Mouse (Mus musculus): ENCODE data around the gene 1700029H14Rik.

- TF ChIP-seq CTCF (conservative IDR thresholded peaks at IDR 0.05 in 1 of 2, IDR thresholded peaks at IDR 0.05 in 1 of 2; ENCODE audit: low read depth in 2 of 2, low read length in 2 of 2), result no peak
- no peak for TF ChIP-seq POLR2A (IDR thresholded peaks at IDR 0.05; ENCODE audit: low read depth, low read length)
- TF ChIP-seq MAX (IDR thresholded peaks at IDR 0.05; ENCODE audit: low read length), result no peak
- no peak for TF ChIP-seq NELFE (IDR thresholded peaks at IDR 0.05; ENCODE audit: low read depth, low read length)
- no peak for TF ChIP-seq TCF12 (IDR thresholded peaks at IDR 0.05; ENCODE audit: low read depth, low read length)
- no peak for TF ChIP-seq EP300 (IDR thresholded peaks at IDR 0.05; ENCODE audit: low read length)
- TF ChIP-seq E2F4 (IDR thresholded peaks at IDR 0.05; ENCODE audit: insufficient replicate concordance, low read depth, low read length), result no peak
- no peak for TF ChIP-seq UBTF (IDR thresholded peaks at IDR 0.05; ENCODE audit: low read depth, low read length)
- TF ChIP-seq POLR2AphosphoS2 (IDR thresholded peaks at IDR 0.05; ENCODE audit: low read depth, low read length), result no peak
Observed at GRCm38 (mm10) chr8:13609971-13610370, 47.7 kb upstream of the 1700029H14Rik start.
